Mouse (Mus musculus) T-helper 17 cell (primary cell): ENCODE measurements around the gene Ifnar1.

Source experiments
- in situ Hi-C, 2 experiments: fragments of 300-600 bp; cut with MboI, MseI; formaldehyde crosslinking; loops; 1 replicate in 1 of 2; 2 replicates in 1 of 2; pipeline ENCODE4 v1.15.1; 2025; ENCODE audit warnings: high pct_unique_total_duplicates in 2 of 2

Ifnar1 gene

GRCm38 (mm10) chr16:91536372-91536771 is 51.3 kb downstream of the Ifnar1 start:
- in situ Hi-C loops, result no loop called here

DNA sequence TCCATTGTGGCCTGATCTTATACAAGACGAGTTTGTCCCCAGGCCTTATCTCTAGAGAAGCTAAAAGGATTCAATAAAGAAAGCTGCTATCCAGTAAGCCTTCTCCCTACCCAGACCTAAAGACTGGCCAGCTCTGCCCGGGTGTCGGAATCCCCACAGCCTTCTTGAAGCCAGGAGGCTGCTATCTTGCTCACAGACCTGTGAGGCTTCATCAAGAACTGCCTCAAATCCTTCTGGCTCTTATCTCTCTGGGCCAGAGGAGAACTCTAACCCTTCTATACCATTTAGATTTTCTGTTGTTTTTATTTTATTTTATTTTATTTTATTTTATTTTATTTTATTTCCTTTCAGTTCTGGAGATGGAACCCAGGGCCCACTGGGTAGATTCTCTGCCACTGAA is 52.0 kb downstream of the Ifnar1 start:
- in situ Hi-C loops, result no loop called here

DNA sequence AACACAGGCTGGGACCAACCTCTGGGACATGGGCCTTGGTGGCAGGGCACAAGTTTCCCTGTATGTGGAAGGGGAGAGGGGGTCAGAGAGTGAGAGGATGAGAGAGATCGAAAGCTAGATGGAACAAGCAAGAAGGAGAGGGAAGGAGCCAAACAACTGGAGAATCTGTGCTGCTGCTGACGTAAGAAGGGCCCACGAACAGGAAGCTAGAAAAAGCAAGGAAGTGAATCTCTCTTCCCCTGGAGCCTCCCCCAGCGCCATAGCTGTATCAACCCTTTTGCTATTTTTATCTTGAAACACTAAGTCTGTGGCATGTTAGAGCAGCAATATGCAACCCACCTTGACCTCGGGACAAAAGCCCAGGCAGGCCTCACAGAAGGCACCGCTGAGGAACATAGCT is 53.0 kb downstream of the Ifnar1 start:
- in situ Hi-C loops, result no loop called here

DNA sequence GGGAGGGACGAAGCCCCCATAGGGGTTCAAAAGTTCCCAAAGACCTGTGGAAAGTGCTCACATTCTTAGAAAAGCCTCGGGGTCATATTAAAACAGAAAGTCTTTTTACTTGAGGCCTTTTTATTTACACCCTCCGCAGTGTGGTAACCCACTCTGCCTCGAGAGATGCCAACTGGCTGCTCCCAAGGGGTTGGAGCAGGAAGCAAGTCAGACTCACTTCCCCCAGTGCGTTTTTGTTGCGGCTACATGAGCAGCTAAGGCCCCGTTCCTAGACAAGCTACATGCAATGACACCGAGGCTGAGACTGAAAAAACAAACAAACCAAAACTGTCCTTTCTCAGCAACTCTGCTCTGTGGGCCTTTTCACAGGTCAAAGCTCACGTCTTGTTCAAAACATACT is 53.5 kb downstream of the Ifnar1 start:
- in situ Hi-C loops, result no loop called here

DNA sequence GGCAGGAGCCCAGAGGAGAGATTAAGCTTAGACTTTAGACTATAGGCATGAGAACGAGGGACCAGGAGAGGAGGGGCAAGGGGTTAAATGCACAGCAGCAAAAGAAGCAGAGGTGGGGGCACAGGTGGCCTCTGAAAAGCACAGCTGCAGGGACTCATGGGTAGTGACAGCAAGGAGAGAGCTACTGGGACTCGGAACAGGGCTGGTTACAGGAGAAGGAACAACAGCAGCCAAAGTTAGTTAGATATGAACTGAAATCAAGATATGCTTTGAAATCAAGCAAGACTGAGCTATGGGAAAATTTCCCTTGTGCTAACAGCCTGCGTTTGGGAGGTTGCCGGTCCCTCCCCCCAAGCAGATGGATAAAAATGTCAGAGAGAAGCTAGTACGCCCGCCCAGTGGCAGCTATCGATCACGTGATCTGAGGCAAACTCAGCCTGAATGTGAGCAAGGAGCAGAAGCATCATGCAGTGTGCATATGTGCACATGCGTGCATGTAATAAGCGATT is 56.6 kb downstream of the Ifnar1 start:
- in situ Hi-C loops, result loop anchor here (10.0 kb wide), 3 partner anchors 383 to 917 kb away; partner anchors contain the start of gene Synj1 (in 1 of the 2)

- in situ Hi-C loops, result loop anchor here (10.0 kb wide), 3 partner anchors 381 to 919 kb away; partner anchors contain the start of gene Synj1 (in 1 of the 2)
These were observed 58.6 kb downstream of the Ifnar1 start for GRCm38 (mm10) chr16:91543619-91544018.

DNA sequence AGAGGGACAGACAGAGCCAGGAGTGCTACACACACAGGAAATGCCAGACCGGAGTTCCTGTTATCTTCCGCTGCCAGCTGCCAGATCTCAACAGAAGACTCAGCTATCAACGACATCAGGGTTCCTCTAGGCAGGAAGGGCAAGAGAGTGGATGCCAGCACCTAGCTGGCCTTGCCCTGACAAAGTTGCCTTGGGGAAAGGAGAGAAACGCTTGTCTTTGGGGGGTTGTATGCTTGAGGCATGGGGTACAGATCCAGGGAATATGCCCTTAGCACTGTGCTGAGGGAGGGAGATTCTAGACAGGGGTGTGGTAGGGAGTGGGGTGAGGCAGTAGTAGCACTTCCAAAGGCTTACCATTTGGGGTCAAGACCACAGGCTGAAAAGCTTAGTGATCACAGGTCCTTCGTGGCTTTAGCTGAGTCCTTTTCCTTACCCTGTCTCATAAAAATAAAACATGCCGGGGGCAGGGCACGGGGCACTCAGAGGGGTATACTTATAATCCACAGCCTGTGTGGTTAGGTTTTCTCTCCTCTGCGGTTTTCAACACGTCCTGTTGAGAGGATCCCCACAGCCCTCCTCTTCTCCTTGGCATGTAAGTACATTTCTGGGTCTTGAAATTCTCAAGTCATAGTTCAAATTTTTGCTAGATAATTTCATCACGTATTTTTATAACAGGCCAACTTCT is 60.7 kb downstream of the Ifnar1 start:
- in situ Hi-C loops, result loop anchor here (10.0 kb wide), 3 partner anchors 379 to 921 kb away; partner anchors contain the start of gene Synj1 (in 1 of the 2)

DNA sequence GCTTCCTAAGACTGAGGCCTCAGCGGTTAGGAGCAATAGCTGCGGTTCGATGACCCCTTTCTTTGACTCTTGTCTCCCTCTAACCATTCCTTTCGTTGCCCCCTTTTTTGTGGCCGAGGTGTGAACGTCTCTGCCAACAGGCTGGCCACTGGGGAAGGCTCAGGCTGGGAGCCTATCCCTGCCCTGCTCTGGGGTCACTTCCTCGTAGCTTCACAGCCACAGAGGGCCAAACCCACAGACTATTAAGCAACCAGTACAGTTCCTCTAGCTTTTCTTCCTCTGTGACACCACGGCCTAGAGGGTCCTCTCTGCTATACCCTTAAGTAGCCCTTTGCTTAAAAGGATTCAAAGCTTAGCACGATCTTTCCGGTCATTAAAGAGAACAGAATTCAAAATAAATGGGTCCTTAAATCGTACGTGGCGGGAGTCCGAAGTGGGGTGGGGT is 61.4 kb downstream of the Ifnar1 start:
- in situ Hi-C loops, result loop anchor here (10.0 kb wide), 3 partner anchors 378 to 922 kb away; partner anchors contain the start of gene Synj1 (in 1 of the 2)

DNA sequence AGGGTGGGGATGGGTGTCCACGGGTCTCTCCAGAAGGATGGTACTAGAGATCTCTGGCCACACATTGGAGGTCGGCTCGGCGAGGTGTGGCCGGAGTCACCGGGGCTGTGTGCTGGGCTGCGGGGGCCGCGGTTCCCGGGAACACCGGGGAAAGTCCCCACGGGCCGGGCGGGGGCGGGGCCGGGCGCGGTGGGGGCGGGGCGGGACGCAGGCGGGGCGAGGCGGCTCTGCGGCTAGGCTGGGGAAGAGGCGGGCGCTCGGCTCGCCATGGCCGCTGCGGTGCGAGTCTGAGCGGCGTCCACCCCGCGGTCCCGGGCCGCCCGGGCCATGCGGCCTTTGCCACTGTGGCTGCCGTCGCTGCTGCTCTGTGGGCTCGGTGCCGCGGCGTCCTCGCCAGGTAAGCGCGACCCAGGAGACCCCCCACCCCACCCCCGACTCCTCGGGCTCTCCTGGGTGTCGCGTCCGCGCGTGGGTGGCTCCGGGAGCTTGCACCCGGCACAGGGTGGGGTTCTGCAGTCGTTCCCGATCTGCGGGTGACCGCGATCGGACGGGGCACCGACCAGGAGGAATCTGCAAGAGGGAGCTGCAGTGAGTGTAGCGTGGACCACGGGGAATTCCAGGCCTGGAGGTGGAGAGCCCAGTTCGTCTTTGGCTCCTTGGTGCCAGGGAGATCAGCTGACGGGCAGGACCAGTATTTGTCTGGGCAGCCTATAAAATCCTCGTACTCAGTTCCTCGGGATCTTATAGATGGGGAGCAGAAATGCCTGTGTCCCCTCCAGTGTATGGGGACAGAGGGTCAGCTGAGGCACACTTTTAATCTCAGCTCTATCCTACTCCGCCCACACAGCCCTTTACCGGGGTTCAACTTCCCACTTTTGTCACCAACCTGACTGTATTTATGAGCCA is 62.1 kb downstream of the Ifnar1 start, which contains the start of gene Ifngr2:
TSS of gene Ifngr2 (plus strand) at position 237 of the 906 bp plus-strand sequence.
- in situ Hi-C loops, result loop anchor here (10.0 kb wide), 3 partner anchors 378 to 922 kb away; partner anchors contain the start of gene Synj1 (in 1 of the 2)

DNA sequence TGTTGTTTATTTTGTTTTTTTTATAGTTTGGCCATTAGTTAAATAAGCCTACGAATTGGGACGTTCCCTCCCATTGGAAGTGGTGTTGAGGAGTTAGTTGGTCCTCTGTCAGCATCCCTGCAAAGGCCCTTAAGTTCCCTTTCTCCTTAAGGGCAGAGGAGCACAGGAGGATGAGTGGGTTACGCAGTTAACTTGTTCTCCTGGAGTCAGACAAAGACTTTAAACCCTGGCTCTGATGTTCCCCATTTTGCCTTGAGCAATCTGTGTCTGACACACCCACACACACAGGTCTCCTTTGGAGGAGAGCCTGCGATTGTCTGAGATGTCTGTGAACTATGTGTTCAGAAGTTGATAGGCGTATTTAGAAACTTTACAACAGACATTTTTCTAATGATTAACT is 62.9 kb downstream of the Ifnar1 start:
- in situ Hi-C loops, result loop anchor here (10.0 kb wide), 3 partner anchors 377 to 923 kb away; partner anchors contain the start of gene Synj1 (in 1 of the 2)

DNA sequence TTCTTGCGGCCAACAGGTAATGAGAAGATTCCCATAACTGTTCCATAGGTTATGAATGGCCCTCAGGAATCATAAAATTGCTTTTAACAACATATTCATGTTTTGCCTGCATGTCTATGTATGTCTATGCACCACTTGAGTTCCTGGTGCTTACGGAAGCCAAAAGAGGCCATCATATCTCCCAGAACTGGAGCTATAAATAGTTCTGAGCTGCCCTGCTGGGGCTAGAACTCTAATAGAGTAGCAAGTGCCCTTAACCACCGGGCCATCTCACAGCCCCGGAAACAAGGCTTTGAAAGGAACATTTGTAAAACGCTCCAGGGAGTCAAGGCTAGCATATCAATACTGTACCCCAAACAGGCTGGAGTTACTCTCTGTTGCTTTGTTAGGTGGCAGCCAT is 63.5 kb downstream of the Ifnar1 start:
- in situ Hi-C loops, result loop anchor here (10.0 kb wide), 3 partner anchors 376 to 924 kb away; partner anchors contain the start of gene Synj1 (in 1 of the 2)

DNA sequence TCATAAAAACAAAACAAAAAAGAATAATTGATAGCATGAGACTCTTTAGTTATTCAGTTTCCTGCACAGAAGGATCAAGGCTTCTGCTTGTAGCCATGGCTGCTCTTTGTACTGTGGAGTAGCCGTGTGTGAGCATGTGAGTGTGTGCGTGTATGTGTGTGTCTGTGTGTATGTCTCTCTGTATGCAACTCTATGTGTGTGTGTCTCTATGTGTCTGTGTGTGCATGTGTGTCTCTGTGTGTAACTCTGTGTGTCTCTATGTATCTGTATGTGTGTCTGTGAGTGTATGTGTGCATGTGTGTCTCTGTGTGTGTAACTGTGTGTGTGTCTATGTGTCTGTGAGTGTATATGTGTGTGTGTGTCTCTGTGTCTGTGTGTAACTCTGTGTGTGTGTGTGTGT is 64.0 kb downstream of the Ifnar1 start:
- in situ Hi-C loops, result loop anchor here (10.0 kb wide), 3 partner anchors 376 to 924 kb away; partner anchors contain the start of gene Synj1 (in 1 of the 2)

- in situ Hi-C loops, result loop anchor here (10.0 kb wide), 3 partner anchors 375 to 925 kb away; partner anchors contain the start of gene Synj1 (in 1 of the 2)
These were observed 64.6 kb downstream of the Ifnar1 start for GRCm38 (mm10) chr16:91549616-91550015.

DNA sequence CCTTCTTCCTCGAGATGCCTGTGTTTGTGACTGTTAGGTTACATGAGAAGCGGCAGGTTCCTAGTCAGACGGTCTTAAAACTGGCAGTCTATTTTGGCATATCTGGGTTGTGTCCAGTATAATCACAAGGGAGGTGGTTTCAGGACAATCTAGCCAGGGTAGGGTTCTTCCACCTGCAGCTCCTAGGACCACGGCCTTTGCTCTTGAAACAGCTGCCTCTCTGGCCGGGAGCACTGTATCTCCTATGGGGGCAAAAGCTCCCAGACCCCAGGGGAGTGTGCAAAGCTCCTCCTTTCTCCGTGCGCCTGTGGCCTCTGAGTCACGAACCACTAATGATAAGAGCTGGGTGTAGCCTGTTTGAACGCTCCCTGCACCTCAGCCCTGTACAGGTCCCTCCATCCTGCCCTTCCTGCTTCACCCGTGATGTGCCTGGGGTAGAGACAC is 66.1 kb downstream of the Ifnar1 start:
- in situ Hi-C loops, result no loop called here

- in situ Hi-C loops, result no loop called here
These were observed 67.0 kb downstream of the Ifnar1 start for GRCm38 (mm10) chr16:91552072-91552471.

DNA sequence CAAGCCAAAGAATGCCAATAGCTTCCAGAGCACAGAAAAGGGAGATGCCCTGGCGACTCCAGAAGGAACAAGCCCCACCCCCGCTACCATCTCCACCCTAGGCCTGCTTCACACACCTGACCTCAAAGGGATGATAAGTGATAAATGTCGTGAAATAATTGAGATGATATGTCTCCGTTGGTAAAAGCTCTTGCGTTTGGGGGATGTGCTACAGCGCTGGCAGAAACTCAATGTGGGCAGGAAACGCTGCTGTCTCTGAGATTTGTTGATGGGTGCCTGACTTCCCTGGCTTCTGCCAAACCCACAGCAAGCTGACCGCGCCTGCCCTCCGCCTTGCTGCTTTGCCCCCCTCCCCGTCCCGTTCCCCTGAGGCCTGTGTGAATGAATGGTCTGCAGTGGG is 68.6 kb downstream of the Ifnar1 start:
- in situ Hi-C loops, result no loop called here

DNA sequence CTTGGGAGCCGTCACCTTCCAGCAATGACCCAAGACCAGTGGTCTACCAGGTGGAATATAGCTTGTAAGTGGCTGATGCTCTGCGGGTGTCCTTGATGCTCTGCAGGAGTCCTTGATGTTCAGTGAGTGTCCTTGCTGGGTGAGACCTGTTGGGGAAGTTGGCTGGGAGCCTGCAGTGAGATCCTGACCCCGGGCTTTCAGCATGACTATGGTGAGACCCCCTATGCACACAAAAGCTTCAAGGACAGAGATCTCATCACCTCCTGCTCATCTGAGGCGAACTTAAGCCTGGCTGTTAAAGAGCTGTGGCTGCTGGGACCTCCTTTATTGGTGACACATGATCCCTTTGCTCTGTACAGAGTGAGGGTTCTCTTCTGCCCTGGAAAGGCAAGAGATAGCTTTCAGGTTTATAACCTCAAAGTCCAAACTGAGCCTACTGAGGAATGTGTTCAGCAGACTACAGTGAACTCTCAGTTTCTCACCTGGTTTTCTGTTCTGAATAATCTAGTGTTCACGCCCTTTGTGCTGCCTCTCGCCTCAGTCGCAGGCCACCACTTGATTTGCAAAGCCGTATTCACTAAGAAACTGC is 70.1 kb downstream of the Ifnar1 start:
- in situ Hi-C loops, result loop anchor here in 1 of 2 experiments (5.0 kb wide), 1 partner anchor 43 kb away; no protein-coding TSS in a partner anchor

GRCm38 (mm10) chr16:91556659-91557058 is 71.6 kb downstream of the Ifnar1 start:
- in situ Hi-C loops, result loop anchor here in 1 of 2 experiments (5.0 kb wide), 1 partner anchor 44 kb away; no protein-coding TSS in a partner anchor
